Mouse (Mus musculus) thymus, adult 2 months (tissue): Measurements from ENCODE around the gene Gm8271. TPM values are rescaled to one million over a fixed set of nuclear protein-coding genes. Genes with fewer than 3 reads are reported as not detected.
"Not testable (repeated sequence)": the region's sequence is repeated elsewhere in the genome, so short reads cannot be mapped to it uniquely, and the experiment has no call there.

Source experiments
- DNase-seq: peaks from one replicate; pipeline ENCODE4 v3.0.0; 2021
- H3K27ac ChIP-seq: fragments of 200-500 bp; 2 replicates; pipeline ENCODE4 v1.5.1; 2012; ENCODE audit warnings: low read length, control low read depth; ENCODE audit not compliant: control insufficient read depth, insufficient read depth
- H3K27me3 ChIP-seq: fragments of 200-500 bp; 2 replicates; pipeline ENCODE4 v1.6.1; 2012; ENCODE audit warnings: mild to moderate bottlenecking, low read length, moderate library complexity, mixed read lengths; ENCODE audit not compliant: control insufficient read depth, insufficient read depth
- H3K36me3 ChIP-seq: fragments of 200-500 bp; 2 replicates; pipeline ENCODE4 v1.6.1; 2012; ENCODE audit warnings: mild to moderate bottlenecking, low read length, moderate library complexity; ENCODE audit not compliant: control insufficient read depth, insufficient read depth
- H3K4me1 ChIP-seq: fragments of 200-500 bp; replicated peaks from 2 replicates; pipeline ENCODE4 v1.6.1; 2012; ENCODE audit warnings: low read length; ENCODE audit not compliant: control insufficient read depth, insufficient read depth
- H3K4me3 ChIP-seq: fragments of 200-500 bp; 2 replicates; pipeline ENCODE4 v1.5.1; 2012; ENCODE audit warnings: mild to moderate bottlenecking, low read length, control low read depth, moderate library complexity; ENCODE audit not compliant: control insufficient read depth, insufficient read depth
- WGBS: fragments of 180-500 bp; shearing (Covaris S2); methylation state at CpG from one replicate; pipeline ENCODE4 v1.1.7; 2018; 5-methylcytosine and 5-hydroxymethylcytosine counted together
- polyA plus RNA-seq: library from polyadenylated mRNA; depleted of rRNA; stranded (reverse); fragments of >200 nt; gene quantifications from 2 replicates; pipeline ENCODE4 v1.2.3, GENCODE M21; 2012; rRNA removed

Gm8271 gene
- polyA plus RNA-seq: not detected in 2 replicates

GRCm38 (mm10) chr14:5185493-5185892 is at the start of gene Gm8271:
Gene Gm8271, plus strand, starts transcription at chr14:5185793.
- H3K36me3 ChIP-seq, H3K27ac ChIP-seq, H3K4me1 ChIP-seq, DNase-seq, H3K4me3 ChIP-seq, H3K27me3 ChIP-seq: not testable (repeated sequence)
- WGBS: no CpG with 5 or more reads among the region's 3 CpGs

- not testable (repeated sequence) for DNase-seq, H3K4me3 ChIP-seq, H3K27ac ChIP-seq, H3K27me3 ChIP-seq, H3K36me3 ChIP-seq, H3K4me1 ChIP-seq
- no CpG with 5 or more reads among the region's 1 CpGs for WGBS
Observed at GRCm38 (mm10) chr14:5164235-5164634, 21.4 kb upstream of the Gm8271 start, which contains the start of gene Gm3317. Gene Gm3317, plus strand, starts transcription at chr14:5164535.

Other genes starting within 250 kb of the Gm8271 start
- gene Gm8297, start 201.9 kb upstream of the Gm8271 start, polyA plus RNA-seq: not detected in 2 replicates
- not detected in 2 replicates for gene Gm3298, start 169.9 kb upstream of the Gm8271 start, polyA plus RNA-seq
- not detected in 2 replicates for gene 4930555G01Rik, start 135.2 kb upstream of the Gm8271 start, polyA plus RNA-seq
- 0.13 TPM in 1 of 2 replicates, not detected in the other for gene Gm8281, start 114.8 kb upstream of the Gm8271 start, polyA plus RNA-seq
- 0.15 TPM in 1 of 2 replicates, not detected in the other for gene Gm8279, start 54.3 kb upstream of the Gm8271 start, polyA plus RNA-seq
- gene Gm3317, start 21.3 kb upstream of the Gm8271 start, polyA plus RNA-seq: not detected in 2 replicates
- gene Gm3526, start 74.8 kb downstream of the Gm8271 start, polyA plus RNA-seq: not detected in 2 replicates
- gene Gm3542, start 149.1 kb downstream of the Gm8271 start, polyA plus RNA-seq: not detected in 2 replicates
- gene Gm3500, start 203.3 kb downstream of the Gm8271 start, polyA plus RNA-seq: not detected in 2 replicates